Mouse (Mus musculus): Measurements from ENCODE around the gene Prss57.

Gene Prss57

GRCm38 (mm10) chr10:79790861-79791260 lies at the start of gene Prss57:
Prss57 (minus strand) TSS chr10:79790961.
- no peak for DNase-seq

GRCm38 (mm10) chr10:79840091-79840490 lies 49.3 kb upstream of the Prss57 start:
- DNase-seq = no peak

GRCm38 (mm10) chr10:79838151-79838550 lies 47.4 kb upstream of the Prss57 start:
- DNase-seq = no peak

GRCm38 (mm10) chr10:79836918-79837317 lies 46.2 kb upstream of the Prss57 start:
- DNase-seq = no peak

- peak; percentile 72 for DNase-seq
Observed at GRCm38 (mm10) chr10:79834769-79835398, 44.1 kb upstream of the Prss57 start.

- DNase-seq = no peak
Observed at GRCm38 (mm10) chr10:79832786-79833181, 42.0 kb upstream of the Prss57 start.

- no peak for DNase-seq
Observed at GRCm38 (mm10) chr10:79832026-79832785, 41.4 kb upstream of the Prss57 start.

GRCm38 (mm10) chr10:79831583-79831982 lies 40.8 kb upstream of the Prss57 start:
- DNase-seq = no peak

GRCm38 (mm10) chr10:79824413-79824812 lies 33.7 kb upstream of the Prss57 start:
- no peak for DNase-seq

- DNase-seq = no peak
Observed at GRCm38 (mm10) chr10:79823011-79823410, 32.2 kb upstream of the Prss57 start.

GRCm38 (mm10) chr10:79822372-79822771 lies 31.6 kb upstream of the Prss57 start:
- no peak for DNase-seq

GRCm38 (mm10) chr10:79821731-79822130 lies 31.0 kb upstream of the Prss57 start:
- no peak for DNase-seq

GRCm38 (mm10) chr10:79820782-79821181 lies 30.0 kb upstream of the Prss57 start, which contains the start of gene Misp:
Misp (plus strand) TSS chr10:79820989.
- no peak for DNase-seq

GRCm38 (mm10) chr10:79820277-79820676 lies 29.5 kb upstream of the Prss57 start:
- DNase-seq = no peak

GRCm38 (mm10) chr10:79819606-79820005 lies 28.8 kb upstream of the Prss57 start:
- DNase-seq = no peak

- DNase-seq = no peak
Observed at GRCm38 (mm10) chr10:79818225-79818624, 27.5 kb upstream of the Prss57 start.

- no peak for DNase-seq
Observed at GRCm38 (mm10) chr10:79817111-79817510, 26.4 kb upstream of the Prss57 start.

GRCm38 (mm10) chr10:79815671-79816494 lies 25.1 kb upstream of the Prss57 start:
- no peak for DNase-seq

- no peak for DNase-seq
Observed at GRCm38 (mm10) chr10:79814271-79814842, 23.6 kb upstream of the Prss57 start.

GRCm38 (mm10) chr10:79811736-79812637 lies 21.2 kb upstream of the Prss57 start:
- peak; percentile 89 for DNase-seq

- no peak for DNase-seq
Observed at GRCm38 (mm10) chr10:79808728-79809127, 18.0 kb upstream of the Prss57 start.

GRCm38 (mm10) chr10:79807826-79808225 lies 17.1 kb upstream of the Prss57 start:
- peak; percentile 65 for DNase-seq
